Mouse (Mus musculus) heart, adult 2 months (tissue): ENCODE measurements at regions not wholly inside any gene's neighbourhood (a gene's known extent, or its start where the extent isn't known, plus 50 kb on each side); places are given as distances from the start of the nearest gene placed in this dataset.

ENCODE experiments used
- DNase-seq, 2 experiments: peaks; one replicate each; pipeline ENCODE4 v3.0.0; 2021
- H3K27ac ChIP-seq: fragments of 200-600 bp; 2 replicates; pipeline ENCODE4 v1.8.1; 2022
- H3K27me3 ChIP-seq: fragments of 200-500 bp; 2 replicates; pipeline ENCODE4 v1.6.1; 2012; ENCODE audit warnings: mild to moderate bottlenecking, low read length, inconsistent platforms, mixed read lengths; ENCODE audit not compliant: control insufficient read depth, insufficient read depth
- H3K36me3 ChIP-seq: fragments of 200-500 bp; 2 replicates; pipeline ENCODE4 v1.6.1; 2012; ENCODE audit warnings: low read length, inconsistent platforms; ENCODE audit not compliant: control insufficient read depth, insufficient read depth
- H3K4me1 ChIP-seq: fragments of 200-500 bp; 2 replicates; pipeline ENCODE4 v1.6.1; 2011; ENCODE audit warnings: low read length; ENCODE audit not compliant: control insufficient read depth, insufficient read depth
- H3K4me3 ChIP-seq: fragments of 200-600 bp; 2 replicates; pipeline ENCODE4 v1.8.1; 2022
- H3K79me2 ChIP-seq: fragments of 200-500 bp; replicated peaks from 2 replicates; pipeline ENCODE4 v1.6.1; 2012; ENCODE audit warnings: mild to moderate bottlenecking, inconsistent platforms, low read length, moderate library complexity, mixed read lengths; ENCODE audit not compliant: control insufficient read depth, insufficient read depth
- H3K9ac ChIP-seq: fragments of 200-500 bp; 2 replicates; pipeline ENCODE4 v1.6.1; 2012; ENCODE audit warnings: low read depth, mild to moderate bottlenecking, control low read depth, inconsistent platforms, low read length, mixed read lengths
- CTCF ChIP-seq: fragments of 200-600 bp; IDR thresholded peaks from 2 replicates; pipeline ENCODE4 v1.8.1; 2022; ENCODE audit warnings: antibody characterized with exemption, mild to moderate bottlenecking, moderate library complexity
- EP300 ChIP-seq: fragments of 200-500 bp; IDR thresholded peaks from 2 replicates; pipeline ENCODE4 v1.6.1; 2011; ENCODE audit warnings: low read depth, low read length, control low read depth; ENCODE audit not compliant: insufficient read depth
- POLR2A ChIP-seq: fragments of 200-500 bp; IDR thresholded peaks from 2 replicates; pipeline ENCODE4 v1.6.1; 2011; ENCODE audit warnings: mild to moderate bottlenecking, low read depth, low read length, control low read depth; ENCODE audit not compliant: insufficient read depth
- WGBS: fragments of 180-500 bp; shearing (Covaris S2); methylation state at CpG from one replicate; pipeline ENCODE4 v1.1.7; 2018; 5-methylcytosine and 5-hydroxymethylcytosine counted together
- intact Hi-C: fragments of 180-260 bp; cut with DNase I; formaldehyde crosslinking; loops from one replicate; pipeline ENCODE4 v1.15.1; 2025

- no peak overlapping the region for H3K9ac ChIP-seq
- no peak for DNase-seq
- intact Hi-C loops, result no loop called here
- H3K36me3 ChIP-seq, result no peaks in the 10 kb centered on the region
- WGBS, result 76% methylated on average over 11 of the region's 11 CpGs
- H3K4me3 ChIP-seq, result no peak overlapping the region
- no peak for TF ChIP-seq EP300
- TF ChIP-seq CTCF, result no peak
- TF ChIP-seq POLR2A, result no peak
- no peak overlapping the region for H3K27ac ChIP-seq
- no peaks in the 10 kb centered on the region for H3K79me2 ChIP-seq
- H3K27me3 ChIP-seq, result no peaks in the 10 kb centered on the region; the same call in 1 of the 2 replicates
- no peaks in the 10 kb centered on the region; the same call in 1 of the 2 replicates for H3K4me1 ChIP-seq
Observed at GRCm38 (mm10) chr9:111762653-111763468, 72.7 kb upstream of the Stac start.

- 77% methylated on average over 10 of the region's 10 CpGs for WGBS
- H3K36me3 ChIP-seq, result no peaks in the 10 kb centered on the region
- H3K9ac ChIP-seq, result no peak overlapping the region
- H3K4me3 ChIP-seq, result no peak overlapping the region
- TF ChIP-seq POLR2A, result no peak
- no peak for TF ChIP-seq EP300
- no peak for TF ChIP-seq CTCF
- intact Hi-C loops, result no loop called here
- H3K27ac ChIP-seq, result no peak overlapping the region
- no peaks in the 10 kb centered on the region for H3K79me2 ChIP-seq
- H3K27me3 ChIP-seq, result no peaks in the 10 kb centered on the region; the same call in 1 of the 2 replicates
- no peak for DNase-seq
- no peaks in the 10 kb centered on the region; the same call in 1 of the 2 replicates for H3K4me1 ChIP-seq
Observed at GRCm38 (mm10) chr9:111755235-111755634, 65.1 kb upstream of the Stac start.

GRCm38 (mm10) chr9:111746151-111746550 lies 56.0 kb upstream of the Stac start:
- no peaks in the 10 kb centered on the region for H3K4me1 ChIP-seq

GRCm38 (mm10) chr9:111745206-111745605 lies 55.1 kb upstream of the Stac start:
- TF ChIP-seq EP300 (no peak), CTCF (0 out of 2 replicates have a peak, but pooled peaks have one; percentile 5)
- intact Hi-C loops, result loop anchor here (5.0 kb wide), 1 partner anchor 172 kb away; no protein-coding TSS in a partner anchor
- Histone ChIP-seq H3K9ac (no peak overlapping the region), H3K27ac (no peak overlapping the region), H3K27me3 (no peaks in the 10 kb centered on the region), H3K36me3 (no peaks in the 10 kb centered on the region), H3K4me1 (no peaks in the 10 kb centered on the region), H3K79me2 (no peaks in the 10 kb centered on the region), H3K4me3 (no peak overlapping the region)
- DNase-seq, result no peak
- 38% methylated on average over 3 of the region's 3 CpGs for WGBS

More at GRCm38 (mm10) chr9:111746151-111746550, 56.0 kb upstream of the Stac start:
- no peak overlapping the region for H3K27ac ChIP-seq
- no peaks in the 10 kb centered on the region for H3K27me3 ChIP-seq
- H3K79me2 ChIP-seq, result no peaks in the 10 kb centered on the region
- no peak overlapping the region for H3K4me3 ChIP-seq
- no peak overlapping the region for H3K9ac ChIP-seq
- intact Hi-C loops, result loop anchor here (5.0 kb wide), 1 partner anchor 171 kb away; no protein-coding TSS in a partner anchor
- no peaks in the 10 kb centered on the region for H3K36me3 ChIP-seq
- TF ChIP-seq EP300, result no peak
- no peak for TF ChIP-seq CTCF
- no peak for TF ChIP-seq POLR2A
- DNase-seq, result no peak
- 56% methylated on average over 6 of the region's 6 CpGs for WGBS
